Mouse (Mus musculus) kidney, postnatal 25 days (tissue): ENCODE data around the gene Slc1a4.
A peak's percentile ranks its signal among the peaks of the same experiment; 100 is the strongest.

Experiments
- DNase-seq, 2 experiments: peaks; one replicate each; pipeline ENCODE4 v3.0.0; 2021; ENCODE audit warnings: mixed read lengths in 2 of 2

Gene Slc1a4

GRCm38 (mm10) chr11:20324006-20324405 is 8.5 kb downstream of the Slc1a4 start:
- no peak for DNase-seq

DNA sequence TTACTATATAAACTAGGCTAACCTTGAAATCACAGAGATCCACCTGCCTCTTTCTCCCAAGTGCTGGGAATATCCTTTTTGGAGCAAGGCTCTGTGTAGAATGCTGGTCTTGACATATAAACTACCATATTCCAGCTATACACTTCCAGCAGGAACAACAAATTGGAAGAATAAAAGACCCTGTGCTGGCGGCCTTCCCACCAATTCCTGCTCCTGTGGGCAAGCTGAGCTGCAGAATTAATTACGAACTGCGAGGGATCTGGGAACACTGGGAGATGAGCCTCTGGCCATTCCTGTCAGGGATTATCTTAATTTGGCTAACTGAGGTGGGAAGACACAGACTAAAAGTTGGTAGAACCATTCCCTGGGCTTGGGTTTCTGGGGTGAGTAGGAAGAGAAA is 10.1 kb downstream of the Slc1a4 start:
- DNase-seq, result no peak

GRCm38 (mm10) chr11:20320661-20321060 is 11.9 kb downstream of the Slc1a4 start:
- no peak for DNase-seq

DNA sequence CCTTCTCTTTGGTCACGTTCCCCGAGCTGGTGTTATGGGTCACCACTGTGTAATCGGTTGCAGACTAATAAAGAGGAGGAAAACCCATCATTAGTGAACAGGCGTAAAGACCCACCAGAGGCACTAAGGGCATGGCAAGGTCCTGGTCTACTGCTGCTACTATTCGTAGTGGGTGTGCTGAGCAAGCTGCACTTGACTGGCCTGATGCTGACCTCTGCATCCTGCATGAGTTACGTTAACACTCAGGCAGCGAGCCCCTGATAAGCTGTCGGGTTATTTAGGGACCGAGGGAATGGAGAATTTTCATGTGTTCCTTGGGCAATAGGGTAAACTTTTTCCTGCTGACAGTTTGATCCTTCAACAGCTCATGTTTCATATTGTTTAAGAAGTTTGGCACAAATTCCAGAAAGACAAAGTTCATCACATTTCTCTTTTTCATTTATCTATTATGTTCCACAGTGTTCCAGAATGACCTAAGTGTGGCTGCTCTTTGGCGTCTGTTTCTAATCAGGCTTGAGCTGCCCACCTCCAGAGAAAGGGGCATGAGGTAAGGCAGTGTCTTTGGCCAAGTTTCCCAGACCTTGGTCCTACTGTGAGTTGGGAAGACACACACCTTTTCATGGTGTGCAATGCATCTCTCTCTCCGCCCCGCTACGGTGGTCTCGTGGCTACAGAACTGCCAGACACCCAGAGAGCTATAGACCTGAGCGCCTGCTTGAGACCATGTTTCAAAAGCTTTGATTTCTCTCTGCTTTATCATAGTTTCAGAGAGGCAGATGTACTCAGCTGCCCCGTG is 13.7 kb downstream of the Slc1a4 start:
- no peak for DNase-seq

- peak; percentile 56 to 80 for DNase-seq
Observed at GRCm38 (mm10) chr11:20313576-20313975, 18.9 kb downstream of the Slc1a4 start.

GRCm38 (mm10) chr11:20309044-20309443 is 23.5 kb downstream of the Slc1a4 start:
- DNase-seq, result no peak

- no peak for DNase-seq
Observed at GRCm38 (mm10) chr11:20307409-20307808, 25.1 kb downstream of the Slc1a4 start.

DNA sequence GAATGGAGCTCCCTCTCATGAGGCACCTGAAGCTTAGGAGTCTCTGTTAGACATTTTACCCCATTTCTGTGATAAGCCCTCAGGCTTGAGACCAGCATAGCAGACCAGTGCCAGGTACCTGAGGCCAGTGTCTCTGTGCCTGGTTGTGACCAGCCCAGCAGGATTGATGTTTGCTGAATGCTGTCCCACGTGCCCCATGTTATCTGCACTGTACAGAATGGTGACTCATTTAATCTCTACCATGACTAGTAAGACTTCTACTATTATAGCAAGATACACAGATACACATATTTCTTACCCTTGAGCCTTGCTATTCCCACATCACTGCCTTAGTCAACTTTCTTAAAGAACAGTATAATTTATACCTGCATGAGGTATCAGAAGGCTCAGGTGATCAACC is 26.9 kb downstream of the Slc1a4 start:
- DNase-seq, result no peak

DNA sequence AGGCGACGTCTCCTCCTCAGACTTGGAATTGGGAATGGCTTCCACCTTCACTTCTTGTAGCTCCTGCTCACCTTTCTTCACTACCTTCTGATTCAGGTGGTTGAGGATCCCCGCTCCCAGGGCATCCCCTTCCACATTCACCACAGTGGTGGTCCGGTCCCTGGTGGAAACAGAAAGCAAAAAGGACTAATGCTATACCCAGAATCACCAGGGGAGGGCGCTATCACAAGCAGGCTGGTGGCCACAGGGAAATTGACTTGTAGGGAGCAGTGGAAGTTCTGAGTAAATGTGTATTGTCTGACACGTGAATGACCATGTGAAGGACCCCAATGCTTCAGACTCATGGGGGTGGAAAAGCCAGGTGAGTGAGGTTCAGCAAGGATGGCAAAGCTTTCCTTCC is 28.2 kb downstream of the Slc1a4 start:
- DNase-seq, result peak in 1 of 2 experiments; percentile 52

GRCm38 (mm10) chr11:20301332-20301731 is 31.2 kb downstream of the Slc1a4 start:
- no peak for DNase-seq

- DNase-seq, result no peak
Observed at GRCm38 (mm10) chr11:20300850-20301249, 31.7 kb downstream of the Slc1a4 start.

GRCm38 (mm10) chr11:20299900-20300299 is 32.6 kb downstream of the Slc1a4 start:
- no peak for DNase-seq

DNA sequence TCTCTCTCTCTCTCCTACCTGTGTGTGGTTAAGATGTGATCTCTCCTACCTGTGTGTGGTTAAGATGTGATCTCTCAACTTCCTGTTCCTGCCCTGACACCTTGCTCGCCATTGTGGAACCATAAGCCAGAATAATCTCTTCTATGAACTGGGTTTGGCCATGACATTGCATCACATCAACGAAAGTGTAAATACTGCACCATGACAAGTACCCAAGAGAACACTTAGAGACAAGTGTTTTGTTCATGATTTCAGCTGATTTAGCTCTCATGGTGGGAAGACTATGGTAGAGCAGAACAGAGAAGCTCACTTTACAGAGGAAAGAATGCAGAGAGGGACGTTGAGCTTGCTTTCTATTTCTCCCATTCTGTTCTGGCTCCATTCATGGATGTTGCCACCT is 48.0 kb downstream of the Slc1a4 start:
- DNase-seq, result no peak

DNA sequence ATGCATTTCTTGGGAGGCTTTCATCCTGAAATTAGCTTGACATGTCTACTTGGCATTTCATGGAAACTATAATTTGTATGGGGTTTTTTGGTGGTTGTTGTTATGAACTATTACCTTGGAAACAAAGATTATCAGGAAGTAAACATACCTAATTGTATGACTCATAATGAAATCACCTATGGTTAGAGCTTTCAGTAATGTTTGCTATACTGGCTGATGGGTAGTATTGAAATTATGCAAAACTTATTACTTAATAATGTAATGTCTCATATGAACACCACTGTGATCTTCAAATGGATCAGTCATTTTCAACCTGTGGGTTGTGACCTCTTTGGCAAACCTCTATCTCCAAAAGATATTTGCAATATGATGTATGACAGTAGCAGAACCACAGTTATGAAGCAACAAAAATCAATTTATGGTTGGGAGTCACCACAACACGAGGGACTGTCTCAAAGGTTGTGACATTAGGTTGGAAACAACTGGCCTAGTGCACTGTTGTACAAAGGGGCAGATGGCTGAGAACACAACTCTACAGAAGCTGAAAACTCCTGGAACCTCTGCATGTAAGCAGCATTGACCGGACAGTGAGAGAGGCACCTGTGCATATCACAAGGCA is 49.8 kb downstream of the Slc1a4 start:
- no peak for DNase-seq

- peak in 1 of 2 experiments; percentile 23 for DNase-seq
Observed at GRCm38 (mm10) chr11:20280982-20281381, 51.5 kb downstream of the Slc1a4 start.

DNA sequence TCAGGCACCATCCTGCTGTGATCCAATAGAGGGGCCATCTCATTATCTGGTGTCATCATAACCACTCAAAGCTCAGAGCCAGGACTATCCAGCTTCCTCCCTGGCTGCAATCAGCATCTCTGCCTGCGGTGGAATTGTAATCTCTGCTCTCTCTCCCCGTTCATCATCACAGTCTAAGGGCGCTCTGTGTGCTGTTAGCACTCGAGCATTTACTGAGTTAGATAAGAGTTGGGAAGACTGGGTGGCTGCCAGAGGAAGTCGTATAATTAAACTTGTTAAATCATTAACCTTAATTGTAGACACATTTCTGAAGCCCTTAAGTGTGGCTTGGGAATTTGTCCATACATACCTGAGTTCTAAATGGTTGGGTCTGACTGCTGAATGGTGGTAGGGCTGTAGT is 53.8 kb downstream of the Slc1a4 start:
- DNase-seq, result peak; percentile 38 to 50

DNA sequence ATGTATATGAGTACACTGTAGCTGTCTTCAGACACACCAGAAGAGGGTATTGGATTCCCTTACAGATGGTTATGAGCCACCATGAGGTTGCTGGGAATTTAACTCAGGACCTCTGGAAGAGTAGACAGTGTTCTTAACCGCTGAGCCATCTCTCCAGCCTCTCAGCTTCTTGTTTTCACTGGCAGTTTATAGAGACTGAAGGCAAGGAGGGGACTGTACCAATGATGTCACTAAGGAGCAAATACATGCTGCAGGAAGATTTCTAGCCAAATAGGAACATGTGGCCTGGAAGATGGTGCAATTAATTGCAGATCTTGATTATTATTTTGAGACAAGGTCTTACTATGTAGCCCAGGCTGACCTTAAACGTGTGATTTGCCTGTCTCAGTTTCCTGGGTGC is 55.4 kb downstream of the Slc1a4 start:
- DNase-seq, result no peak

DNA sequence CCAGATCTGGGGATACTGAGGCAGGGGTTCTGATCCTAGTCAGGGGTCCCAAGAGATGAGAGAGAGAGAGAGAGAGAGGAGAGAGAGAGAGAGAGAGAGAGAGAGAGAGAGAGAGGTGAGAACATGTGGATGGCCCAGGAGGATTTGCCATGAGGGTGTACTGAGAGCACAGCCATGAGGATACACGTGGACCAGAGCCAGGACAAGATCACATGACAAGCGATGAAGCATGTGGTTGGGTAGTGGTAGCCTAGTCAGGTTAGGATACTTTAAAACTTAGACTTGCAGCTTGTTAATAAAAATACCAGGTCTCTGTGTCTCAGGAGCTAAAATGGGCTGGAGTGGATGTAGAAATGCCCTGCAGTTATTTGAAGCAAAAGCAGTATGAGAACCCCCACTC is 56.5 kb downstream of the Slc1a4 start:
- peak in 1 of 2 experiments; percentile 13 for DNase-seq

DNA sequence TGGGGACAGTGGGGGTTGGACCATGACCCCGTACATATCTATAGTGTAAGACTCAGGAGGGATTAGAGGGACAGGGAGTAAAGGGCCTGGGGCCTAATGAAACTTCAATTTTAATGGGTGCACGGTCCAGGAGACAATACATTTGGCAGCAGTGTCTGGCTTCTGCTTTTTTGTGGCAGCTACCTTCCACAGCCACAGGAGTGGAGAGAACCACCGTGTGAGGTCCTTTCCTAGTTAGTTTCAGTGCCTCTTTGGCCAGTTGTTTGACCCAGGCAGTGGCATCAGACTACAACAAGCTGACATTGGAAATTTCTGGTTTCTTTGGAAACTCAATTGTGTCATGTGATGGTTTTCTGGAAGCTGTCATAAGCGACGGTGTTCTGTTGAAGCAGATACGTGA is 62.6 kb downstream of the Slc1a4 start:
- no peak for DNase-seq

DNA sequence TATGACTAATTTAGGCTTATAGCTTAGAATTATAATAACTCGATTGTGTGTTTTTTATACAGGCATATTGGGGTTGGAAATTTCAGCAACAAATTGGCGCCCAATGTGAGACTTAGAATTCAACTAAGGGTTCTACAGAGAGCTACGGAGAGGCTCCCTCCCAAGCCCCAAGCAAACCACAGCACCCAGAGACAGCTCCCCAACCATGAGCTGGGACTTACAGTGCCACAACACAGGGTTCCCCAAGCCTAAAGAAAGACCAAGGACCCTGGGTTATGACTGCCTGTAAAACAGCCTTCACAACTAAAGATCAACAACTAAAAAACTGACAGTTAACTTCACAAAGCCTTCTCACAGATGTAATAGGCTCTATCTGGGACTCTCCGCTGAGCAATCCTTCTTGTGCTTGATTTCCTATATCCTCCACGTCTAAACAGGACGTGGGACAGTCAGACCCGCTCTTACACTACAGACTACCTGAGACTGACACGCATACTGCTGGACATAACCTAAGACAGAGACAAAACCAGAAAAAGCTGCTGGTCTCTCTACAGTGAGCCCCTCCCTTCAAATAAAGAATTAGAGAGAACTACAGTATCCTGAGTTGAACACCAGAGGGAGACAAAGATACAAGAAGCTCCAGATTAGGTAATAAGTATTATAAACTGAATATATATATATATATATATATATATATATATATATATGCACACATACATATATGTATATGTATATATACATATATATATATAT is 69.7 kb downstream of the Slc1a4 start:
- no peak for DNase-seq

DNA sequence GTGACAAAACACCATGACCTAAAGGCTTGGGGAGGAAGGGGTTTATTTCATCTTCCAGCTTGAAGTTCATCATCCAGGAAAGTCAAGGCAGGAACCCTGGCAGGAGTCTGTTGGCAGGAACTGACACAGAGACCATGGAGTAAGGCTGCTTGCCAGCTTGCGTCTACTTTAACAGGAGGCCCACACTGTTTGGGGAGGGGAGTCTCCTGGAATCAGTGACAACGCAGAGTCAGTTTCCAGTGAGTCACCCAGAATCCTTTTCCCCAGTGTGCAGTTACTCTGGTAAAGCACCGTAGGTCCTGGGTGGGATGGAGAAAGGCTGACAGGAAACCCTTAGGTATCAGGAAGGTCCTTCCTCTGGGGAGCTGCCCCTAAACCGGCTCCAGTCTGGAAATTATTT is 77.7 kb downstream of the Slc1a4 start:
- no peak for DNase-seq

GRCm38 (mm10) chr11:20253088-20253487 is 79.4 kb downstream of the Slc1a4 start:
- no peak for DNase-seq
